Mouse (Mus musculus) midbrain, embryonic 13.5 days (tissue): Measurements from ENCODE around the gene Ncan. TPM values are rescaled to one million over a fixed set of nuclear protein-coding genes. Genes with fewer than 3 reads are reported as not detected.

Experiments used
- ATAC-seq: fragments of 200-750 bp; cut with Nextera tagmentation; 2 replicates; pipeline ENCODE4 v1.8.0; 2017; ENCODE audit warnings: mild to moderate bottlenecking, moderate TSS enrichment, moderate library complexity
- H3K27ac ChIP-seq: fragments of 300-500 bp; sonication (generic); 2 replicates; pipeline ENCODE4 v1.5.1; 2015; ENCODE audit warnings: inconsistent platforms, mild to moderate bottlenecking, moderate library complexity
- H3K27me3 ChIP-seq: fragments of 300-500 bp; sonication (generic); 2 replicates; pipeline ENCODE4 v1.6.1; 2015; ENCODE audit warnings: mild to moderate bottlenecking, inconsistent platforms
- H3K36me3 ChIP-seq: fragments of 300-500 bp; sonication (generic); 2 replicates; pipeline ENCODE4 v1.6.1; 2015; ENCODE audit warnings: mild to moderate bottlenecking, inconsistent platforms
- H3K4me1 ChIP-seq: fragments of 300-500 bp; sonication (generic); replicated peaks from 2 replicates; pipeline ENCODE4 v1.6.1; 2015; ENCODE audit warnings: inconsistent platforms
- H3K4me2 ChIP-seq: fragments of 300-500 bp; sonication (generic); replicated peaks from 2 replicates; pipeline ENCODE4 v1.6.1; 2015; ENCODE audit warnings: moderate library complexity, mild to moderate bottlenecking, inconsistent platforms
- H3K4me3 ChIP-seq: fragments of 300-500 bp; sonication (generic); replicated peaks from 2 replicates; pipeline ENCODE4 v1.5.1; 2015; ENCODE audit warnings: mild to moderate bottlenecking, inconsistent platforms
- H3K9ac ChIP-seq: fragments of 300-500 bp; sonication (generic); replicated peaks from 2 replicates; pipeline ENCODE4 v1.6.1; 2015; ENCODE audit warnings: mild to moderate bottlenecking, inconsistent platforms
- H3K9me3 ChIP-seq: fragments of 300-500 bp; sonication (generic); 2 replicates; pipeline ENCODE4 v1.6.1; 2016; ENCODE audit warnings: mild to moderate bottlenecking, inconsistent platforms
- WGBS: fragments of 180-500 bp; shearing (Covaris S2); methylation state at CpG from one replicate; pipeline ENCODE4 v1.1.7; 2015; 5-methylcytosine and 5-hydroxymethylcytosine counted together
- polyA plus RNA-seq: library from polyadenylated mRNA; unstranded; fragments of >200 nt; fragmentation: Nextera tagmentation; extraction: Ambion mirVana; gene quantifications from 2 replicates; pipeline ENCODE4 v1.2.1, GENCODE M21; 2015

Ncan gene
- polyA plus RNA-seq, 1 experiment from 2014 or later: 146 TPM

GRCm38 (mm10) chr8:70124992-70125391 is 4.3 kb upstream of the Ncan start:
- no peak overlapping the region for H3K27ac ChIP-seq
- no peak for ATAC-seq

DNA sequence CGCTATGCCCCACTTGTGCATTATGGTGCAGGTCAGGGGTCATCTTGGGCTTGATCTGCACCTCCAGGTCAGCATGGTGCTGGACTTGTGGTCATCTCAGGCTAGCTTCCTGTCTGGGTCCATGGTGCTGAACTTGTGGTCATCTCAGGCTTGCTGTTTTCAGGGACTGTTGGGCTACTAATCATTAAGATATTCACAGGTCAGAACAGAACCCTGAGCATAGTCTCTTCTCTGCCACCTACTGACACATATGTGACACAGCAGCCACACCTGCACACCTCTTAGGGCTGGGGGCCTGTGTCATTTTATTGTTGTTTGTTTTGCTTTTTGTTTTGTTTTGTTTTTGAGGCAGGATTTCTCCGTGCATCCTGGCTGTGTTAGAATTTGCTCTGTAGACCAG is 2.2 kb upstream of the Ncan start:
- H3K4me1 ChIP-seq: peaks cover 12% of the 10 kb centered on the region
- H3K27me3 ChIP-seq: 0 out of 2 replicates have a peak, but pooled peaks cover 6% of the 10 kb centered on the region
- ATAC-seq: no peak
- no peaks in the 10 kb centered on the region for H3K9me3 ChIP-seq
- H3K9ac ChIP-seq: no peak overlapping the region
- H3K36me3 ChIP-seq: no peaks in the 10 kb centered on the region
- no peak overlapping the region for H3K4me3 ChIP-seq
- H3K27ac ChIP-seq: no peak overlapping the region
- WGBS: 55% methylated on average over 2 of the region's 2 CpGs
- H3K4me2 ChIP-seq: no peak overlapping the region

More at GRCm38 (mm10) chr8:70124992-70125391, 4.3 kb upstream of the Ncan start:
- 0 out of 2 replicates have a peak, but pooled peaks cover 6% of the 10 kb centered on the region for H3K27me3 ChIP-seq
- peaks cover 4% of the 10 kb centered on the region; the same call in 1 of the 2 replicates for H3K4me1 ChIP-seq
- H3K36me3 ChIP-seq: no peaks in the 10 kb centered on the region
- H3K9me3 ChIP-seq: no peaks in the 10 kb centered on the region
- H3K9ac ChIP-seq: no peak overlapping the region
- H3K4me2 ChIP-seq: no peak overlapping the region
- WGBS: 66% methylated on average over 8 of the region's 8 CpGs
- H3K4me3 ChIP-seq: no peak overlapping the region

GRCm38 (mm10) chr8:70118726-70119700 is 1.7 kb downstream of the Ncan start:
- H3K4me1 ChIP-seq: peaks cover 33% of the 10 kb centered on the region
- 4% methylated on average over 17 of the region's 17 CpGs for WGBS

GRCm38 (mm10) chr8:70117611-70118010 is 3.1 kb downstream of the Ncan start:
- H3K9ac ChIP-seq: peak overlapping the region; percentile 90
- no peaks in the 10 kb centered on the region for H3K9me3 ChIP-seq
- H3K27ac ChIP-seq: no peak overlapping the region
- peaks cover 37% of the 10 kb centered on the region for H3K27me3 ChIP-seq
- H3K4me2 ChIP-seq: peak overlapping the region; percentile 89
- peak overlapping the region; percentile 63 for H3K4me3 ChIP-seq
- peaks cover 38% of the 10 kb centered on the region for H3K36me3 ChIP-seq
- peaks cover 40% of the 10 kb centered on the region for H3K4me1 ChIP-seq
- ATAC-seq: no peak
- 9% methylated on average over 9 of the region's 9 CpGs for WGBS

More at GRCm38 (mm10) chr8:70118726-70119700, 1.7 kb downstream of the Ncan start:
- peak overlapping the region; percentile 63 for H3K4me3 ChIP-seq
- H3K27ac ChIP-seq: peak overlapping the region; percentile 98
- peak overlapping the region; percentile 90 for H3K9ac ChIP-seq
- peaks cover 24% of the 10 kb centered on the region for H3K36me3 ChIP-seq
- H3K27me3 ChIP-seq: peaks cover 25% of the 10 kb centered on the region
- peak overlapping the region; percentile 89 for H3K4me2 ChIP-seq
- H3K9me3 ChIP-seq: no peaks in the 10 kb centered on the region
- peak; percentile 89 for ATAC-seq

DNA sequence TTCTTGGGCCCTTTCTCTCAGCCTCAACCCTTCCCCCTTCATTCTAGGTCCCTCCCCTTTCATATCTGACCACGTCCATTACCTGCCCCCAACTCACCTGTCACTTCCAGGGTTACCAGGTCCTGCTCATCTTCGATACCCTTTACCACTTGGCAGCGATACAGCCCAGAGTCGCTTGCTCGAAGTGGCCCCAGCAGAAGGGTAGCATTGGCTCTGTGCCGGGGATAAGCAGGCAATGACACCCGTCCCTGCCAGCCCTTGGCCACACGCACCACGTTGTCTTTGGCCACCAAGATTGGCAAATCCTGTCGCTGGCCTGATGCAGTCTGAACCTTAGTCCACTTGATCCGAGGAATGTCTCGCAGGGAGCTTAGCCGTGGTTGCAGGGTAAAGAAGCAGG is 5.8 kb downstream of the Ncan start:
- Histone ChIP-seq H3K4me3 (no peak overlapping the region), H3K27me3 (peaks cover 50% of the 10 kb centered on the region), H3K4me2 (no peak overlapping the region), H3K9me3 (no peaks in the 10 kb centered on the region), H3K9ac (no peak overlapping the region), H3K27ac (no peak overlapping the region), H3K4me1 (peaks cover 50% of the 10 kb centered on the region), H3K36me3 (peaks cover 65% of the 10 kb centered on the region)
- ATAC-seq: no peak
- 69% methylated on average over 13 of the region's 13 CpGs for WGBS

DNA sequence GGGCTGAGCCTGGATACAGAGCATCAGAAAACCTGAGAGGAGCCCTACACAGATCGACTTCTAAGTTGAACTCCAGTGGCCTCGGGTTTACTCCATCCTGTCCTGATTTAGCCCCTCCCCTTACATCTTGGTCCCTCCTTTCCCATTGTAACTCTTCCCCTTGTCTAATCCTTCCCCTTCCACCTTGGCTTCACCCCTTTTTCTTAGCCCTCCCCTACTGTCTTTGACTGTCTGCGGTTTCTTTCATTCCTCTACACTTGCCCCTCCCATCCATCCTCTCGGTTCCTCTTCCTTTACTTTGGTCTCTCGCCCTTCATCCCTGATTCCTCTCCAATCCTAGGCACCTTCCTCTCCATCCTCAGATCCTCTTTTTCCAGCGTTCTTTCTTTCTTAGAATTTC is 6.2 kb downstream of the Ncan start:
- H3K9ac ChIP-seq: no peak overlapping the region
- H3K36me3 ChIP-seq: peaks cover 69% of the 10 kb centered on the region

DNA sequence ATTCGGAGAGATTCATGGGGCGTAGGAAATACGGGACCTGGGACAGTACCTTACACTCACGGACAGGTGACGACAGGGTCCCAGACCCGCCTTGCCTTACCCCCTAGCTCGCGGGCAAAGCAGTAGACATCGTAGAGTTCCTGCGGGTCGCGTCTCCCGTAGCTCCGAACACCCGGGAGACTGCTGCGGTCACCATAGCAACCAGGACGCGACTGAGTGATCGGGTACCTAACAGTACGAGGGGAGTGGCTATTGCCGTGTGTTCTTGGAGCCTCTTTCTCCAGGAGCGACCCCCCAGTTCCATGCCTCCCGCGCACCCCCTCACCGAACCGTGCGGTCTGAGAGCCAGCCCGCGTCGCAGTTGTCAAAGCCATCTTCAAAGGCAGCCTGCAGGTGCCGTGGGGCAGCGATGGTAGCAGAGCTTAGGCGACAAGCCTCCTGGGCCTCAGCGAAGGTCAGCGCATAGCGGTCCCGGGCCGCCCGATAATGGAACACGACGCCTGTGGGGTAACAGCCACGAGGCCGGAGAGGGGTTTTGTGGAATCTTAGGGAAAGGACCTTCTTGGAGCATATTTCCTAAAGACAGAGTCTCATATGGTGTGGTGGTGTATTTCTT is 8.2 kb downstream of the Ncan start:
- no peak overlapping the region for H3K27ac ChIP-seq
- H3K4me2 ChIP-seq: peak overlapping the region; percentile 25
- peaks cover 50% of the 10 kb centered on the region for H3K27me3 ChIP-seq
- H3K9me3 ChIP-seq: no peaks in the 10 kb centered on the region
- WGBS: 6% methylated on average over 43 of the region's 43 CpGs
- H3K4me1 ChIP-seq: peaks cover 44% of the 10 kb centered on the region
- 0 out of 2 replicates have a peak overlapping the region, but pooled peaks have one; percentile 0 for H3K9ac ChIP-seq
- H3K4me3 ChIP-seq: no peak overlapping the region
- peaks cover 89% of the 10 kb centered on the region for H3K36me3 ChIP-seq
- peak; percentile 25; the same call in 1 of the 2 replicates for ATAC-seq

More for the DNA sequence above, 6.2 kb downstream of the Ncan start:
- Histone ChIP-seq H3K4me1 (peaks cover 54% of the 10 kb centered on the region), H3K4me2 (no peak overlapping the region), H3K27me3 (peaks cover 50% of the 10 kb centered on the region), H3K9me3 (no peaks in the 10 kb centered on the region), H3K27ac (no peak overlapping the region), H3K4me3 (no peak overlapping the region)
- 15% methylated on average over 6 of the region's 6 CpGs for WGBS
- no peak for ATAC-seq

DNA sequence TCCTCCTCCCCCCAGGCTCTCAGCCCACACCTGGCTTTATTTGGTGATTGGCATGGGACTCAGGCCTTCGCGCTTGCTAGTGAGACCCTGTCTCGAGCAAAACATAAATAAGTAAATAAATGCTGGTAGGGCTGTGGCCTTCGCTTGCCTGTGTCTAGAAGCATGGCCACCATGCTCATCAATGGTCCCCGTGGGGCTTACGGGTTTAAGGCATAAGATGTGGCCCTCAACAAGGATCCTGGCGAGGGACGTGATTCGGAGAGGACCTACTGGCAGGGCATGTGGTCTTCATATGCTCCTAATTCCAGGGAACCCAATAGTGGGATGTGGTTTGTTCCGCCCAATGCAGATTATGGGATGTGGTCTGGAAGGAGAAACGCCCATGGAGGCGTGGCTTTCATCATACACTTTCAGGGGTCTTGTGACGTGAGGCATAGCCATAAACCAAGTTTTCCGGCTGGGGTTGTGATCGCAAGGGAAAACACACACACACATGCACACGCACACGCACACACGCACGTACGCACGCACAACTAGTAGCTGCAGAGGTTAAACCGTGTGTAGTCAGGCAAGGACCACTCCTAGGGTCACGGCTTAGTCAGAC is 9.4 kb downstream of the Ncan start:
- Histone ChIP-seq H3K36me3 (peaks cover 98% of the 10 kb centered on the region), H3K4me3 (no peak overlapping the region), H3K4me1 (peaks cover 36% of the 10 kb centered on the region), H3K27ac (no peak overlapping the region), H3K27me3 (peaks cover 45% of the 10 kb centered on the region), H3K4me2 (no peak overlapping the region), H3K9ac (no peak overlapping the region), H3K9me3 (no peaks in the 10 kb centered on the region)
- no peak for ATAC-seq
- 60% methylated on average over 23 of the region's 23 CpGs for WGBS

- no peak overlapping the region for H3K9ac ChIP-seq
- 95% methylated on average over 2 of the region's 2 CpGs for WGBS
- H3K4me1 ChIP-seq: peaks cover 35% of the 10 kb centered on the region
- no peaks in the 10 kb centered on the region for H3K9me3 ChIP-seq
- H3K4me2 ChIP-seq: no peak overlapping the region
- H3K4me3 ChIP-seq: no peak overlapping the region
- peaks cover 99% of the 10 kb centered on the region for H3K36me3 ChIP-seq
- no peak for ATAC-seq
- H3K27me3 ChIP-seq: peaks cover 40% of the 10 kb centered on the region
- no peak overlapping the region for H3K27ac ChIP-seq
These were observed 10.2 kb downstream of the Ncan start for GRCm38 (mm10) chr8:70110451-70110850.

- Histone ChIP-seq H3K27ac (no peak overlapping the region), H3K4me3 (no peak overlapping the region), H3K4me1 (peaks cover 19% of the 10 kb centered on the region), H3K27me3 (no peaks in the 10 kb centered on the region), H3K9ac (no peak overlapping the region), H3K36me3 (peaks cover 97% of the 10 kb centered on the region), H3K4me2 (no peak overlapping the region), H3K9me3 (no peaks in the 10 kb centered on the region)
- no peak for ATAC-seq
- WGBS: 83% methylated on average over 7 of the region's 7 CpGs
These were observed 15.8 kb downstream of the Ncan start for GRCm38 (mm10) chr8:70104922-70105321.

DNA sequence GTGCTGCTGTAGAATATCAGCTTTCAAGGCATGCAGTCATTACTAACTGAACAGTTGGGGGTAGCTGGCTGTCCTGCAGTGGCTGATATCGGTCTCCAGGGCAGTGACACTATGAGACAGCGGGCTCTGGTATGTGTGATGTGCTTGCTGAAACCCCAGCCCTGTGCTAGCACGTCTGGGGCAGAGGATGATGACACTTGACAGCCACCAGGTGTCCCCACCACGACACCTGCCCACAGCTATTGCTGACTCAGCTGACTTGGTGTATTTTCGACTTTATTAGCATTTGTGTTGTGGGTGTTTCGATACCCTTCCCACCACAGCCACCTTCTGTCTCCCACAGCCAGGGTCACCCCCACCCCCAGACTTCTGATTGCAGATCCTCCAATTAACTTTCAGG is 16.2 kb downstream of the Ncan start:
- ATAC-seq: peak; percentile 66
- Histone ChIP-seq H3K36me3 (peaks cover 97% of the 10 kb centered on the region), H3K4me1 (peaks cover 15% of the 10 kb centered on the region), H3K9me3 (no peaks in the 10 kb centered on the region), H3K4me3 (no peak overlapping the region), H3K9ac (no peak overlapping the region), H3K4me2 (no peak overlapping the region), H3K27me3 (no peaks in the 10 kb centered on the region), H3K27ac (no peak overlapping the region)
- WGBS: 18% methylated on average over 6 of the region's 6 CpGs

- Histone ChIP-seq H3K27ac (no peak overlapping the region), H3K4me1 (peaks cover 9% of the 10 kb centered on the region; the same call in 1 of the 2 replicates), H3K4me2 (no peak overlapping the region), H3K36me3 (peaks cover 97% of the 10 kb centered on the region), H3K9me3 (no peaks in the 10 kb centered on the region), H3K9ac (no peak overlapping the region), H3K4me3 (no peak overlapping the region), H3K27me3 (no peaks in the 10 kb centered on the region)
- no peak for ATAC-seq
- 88% methylated on average over 8 of the region's 8 CpGs for WGBS
These were observed 20.4 kb downstream of the Ncan start for GRCm38 (mm10) chr8:70100241-70100640.
